Mouse (Mus musculus) heart, postnatal 0 days (tissue): ENCODE measurements around the gene Nmnat1. TPM values are rescaled to one million over a fixed set of nuclear protein-coding genes. Genes with fewer than 3 reads are reported as not detected.

Source experiments
- ATAC-seq: fragments of 200-750 bp; cut with Nextera tagmentation; 2 replicates; pipeline ENCODE4 v1.8.0; 2017; ENCODE audit warnings: low read depth, moderate number of reproducible peaks, moderate library complexity; ENCODE audit not compliant: insufficient read depth
- DNase-seq: peaks from one replicate; pipeline ENCODE4 v3.0.0-alpha.2; 2016; ENCODE audit warnings: low spot score
- H3K27ac ChIP-seq: fragments of 300-500 bp; sonication (generic); 2 replicates; pipeline ENCODE4 v1.5.1; 2014; ENCODE audit warnings: low read depth, mild to moderate bottlenecking
- H3K27me3 ChIP-seq: fragments of 300-500 bp; sonication (generic); 2 replicates; pipeline ENCODE4 v1.6.1; 2014; ENCODE audit warnings: low read length, mixed read lengths; ENCODE audit not compliant: control insufficient read depth, insufficient read depth
- H3K36me3 ChIP-seq: fragments of 300-500 bp; sonication (generic); replicated peaks from 2 replicates; pipeline ENCODE4 v1.6.1; 2014; ENCODE audit warnings: low read length, mixed read lengths; ENCODE audit not compliant: control insufficient read depth, insufficient read depth
- H3K4me1 ChIP-seq: fragments of 300-500 bp; sonication (generic); 2 replicates; pipeline ENCODE4 v1.6.1; 2014; ENCODE audit warnings: antibody characterized with exemption; ENCODE audit not compliant: control insufficient read depth, insufficient read depth
- H3K4me2 ChIP-seq: fragments of 300-500 bp; sonication (generic); 2 replicates; pipeline ENCODE4 v1.6.1; 2014; ENCODE audit warnings: low read depth, mild to moderate bottlenecking, low read length, moderate library complexity
- H3K4me3 ChIP-seq: fragments of 300-500 bp; sonication (generic); 2 replicates; pipeline ENCODE4 v1.5.1; 2014; ENCODE audit warnings: low read depth, low read length
- H3K9ac ChIP-seq: fragments of 300-500 bp; sonication (generic); replicated peaks from 2 replicates; pipeline ENCODE4 v1.6.1; 2014; ENCODE audit warnings: low read depth, low read length, mixed read lengths
- H3K9me3 ChIP-seq: fragments of 300-500 bp; sonication (generic); replicated peaks from 2 replicates; pipeline ENCODE4 v1.6.1; 2016; ENCODE audit warnings: low read length; ENCODE audit not compliant: control insufficient read depth
- CTCF ChIP-seq: IDR thresholded peaks from 2 replicates; pipeline ENCODE4 v1.5.1; 2016; ENCODE audit warnings: antibody characterized with exemption, control low read depth, low read depth
- EP300 ChIP-seq: IDR thresholded peaks from 2 replicates; pipeline ENCODE4 v1.6.1; 2016; ENCODE audit warnings: antibody characterized with exemption, low read depth
- WGBS: fragments of 180-500 bp; shearing (Covaris S2); extraction: QIAGEN DNeasy Blood & Tissue Kit; methylation state at CpG from one replicate; pipeline ENCODE4 v1.1.7; 2014; 5-methylcytosine and 5-hydroxymethylcytosine counted together
- polyA plus RNA-seq: library from polyadenylated mRNA; unstranded; fragments of >200 nt; fragmentation: Nextera tagmentation; extraction: Ambion mirVana; gene quantifications from 2 replicates; pipeline ENCODE4 v1.2.1, GENCODE M21; 2015
- total RNA-seq: library from RNA; depleted of rRNA; stranded (reverse); fragments of >200 nt; gene quantifications from 2 replicates; pipeline ENCODE4 v1.2.3, GENCODE M21; 2014; ENCODE audit warnings: low replicate concordance; rRNA removed

Nmnat1 gene
- total and polyA plus RNA-seq, 2 experiments from 2014 or later, result 14.4 to 15.3 TPM

- Histone ChIP-seq H3K4me2 (peak overlapping the region; percentile 78), H3K4me3 (peak overlapping the region; percentile 91), H3K36me3 (no peaks in the 10 kb centered on the region), H3K27me3 (no peaks in the 10 kb centered on the region), H3K4me1 (no peaks in the 10 kb centered on the region), H3K9ac (peak overlapping the region; percentile 94), H3K9me3 (no peaks in the 10 kb centered on the region), H3K27ac (peak overlapping the region; percentile 47; the same call in 1 of the 2 replicates)
- DNase-seq, result peak; percentile 64
- ATAC-seq, result no peak
- TF ChIP-seq CTCF, result no peak
- WGBS, result 2% methylated on average over 9 of the region's 9 CpGs
These were observed 60.2 kb downstream of the Nmnat1 start for GRCm38 (mm10) chr4:149424755-149425154.

GRCm38 (mm10) chr4:149417854-149418365 is 67.1 kb downstream of the Nmnat1 start:
- DNase-seq (no peak), ATAC-seq (no peak)
- Histone ChIP-seq H3K36me3 (no peaks in the 10 kb centered on the region), H3K27me3 (no peaks in the 10 kb centered on the region), H3K9ac (no peak overlapping the region), H3K4me1 (peaks cover 35% of the 10 kb centered on the region), H3K27ac (peak overlapping the region; percentile 56), H3K4me3 (no peak overlapping the region), H3K9me3 (no peaks in the 10 kb centered on the region), H3K4me2 (no peak overlapping the region)
- WGBS, result 62% methylated on average over 5 of the region's 5 CpGs
- TF ChIP-seq CTCF, result no peak
- no peak for TF ChIP-seq EP300

Other genes starting within 250 kb of the Nmnat1 start
- 62.9 and 63.3 TPM in 2 replicates for gene Kif1b, start 177.5 kb downstream of the Nmnat1 start, total RNA-seq
- gene Kif1b, start 177.5 kb downstream of the Nmnat1 start, polyA plus RNA-seq, result 44.2 and 45.0 TPM in 2 replicates
- gene Ube4b, start 58.5 kb downstream of the Nmnat1 start, total RNA-seq, result 56.4 and 70.5 TPM in 2 replicates
- 17.6 and 20.2 TPM in 2 replicates for gene Ube4b, start 58.5 kb downstream of the Nmnat1 start, polyA plus RNA-seq
- gene Rbp7, start 30.2 kb downstream of the Nmnat1 start, total RNA-seq, result 2.2 and 6.0 TPM in 2 replicates
- 64.1 and 74.2 TPM in 2 replicates for gene Rbp7, start 30.2 kb downstream of the Nmnat1 start, polyA plus RNA-seq
- not detected in 2 replicates for gene Tmem274, start 7.8 kb downstream of the Nmnat1 start, total RNA-seq
- 0.19 and 0.21 TPM in 2 replicates for gene Tmem274, start 7.8 kb downstream of the Nmnat1 start, polyA plus RNA-seq
- gene Lzic, start within 50 bp of the Nmnat1 start, total RNA-seq, result 33.7 and 34.8 TPM in 2 replicates
- gene Lzic, start within 50 bp of the Nmnat1 start, polyA plus RNA-seq, result 27.2 and 28.4 TPM in 2 replicates
- gene Ctnnbip1, start 33.0 kb upstream of the Nmnat1 start, total RNA-seq, result 31.8 and 35.9 TPM in 2 replicates
- gene Ctnnbip1, start 33.0 kb upstream of the Nmnat1 start, polyA plus RNA-seq, result 46.3 and 53.6 TPM in 2 replicates
- 32.1 and 37.9 TPM in 2 replicates for gene Clstn1, start 101.3 kb upstream of the Nmnat1 start, total RNA-seq
- gene Clstn1, start 101.3 kb upstream of the Nmnat1 start, polyA plus RNA-seq, result 12.6 and 14.3 TPM in 2 replicates
- gene Pik3cd, start 217.4 kb upstream of the Nmnat1 start, total RNA-seq, result 2.3 and 14.8 TPM in 2 replicates
- gene Pik3cd, start 217.4 kb upstream of the Nmnat1 start, polyA plus RNA-seq, result 1.3 and 1.4 TPM in 2 replicates